Mouse (Mus musculus) cerebellum, postnatal 14 days (tissue): ENCODE measurements around the gene Unc80.

Experiments
- DNase-seq, 2 experiments: peaks; one replicate each; pipeline ENCODE4 v3.0.0; 2021; ENCODE audit warnings: mixed read lengths in 2 of 2

The Unc80 gene

DNA sequence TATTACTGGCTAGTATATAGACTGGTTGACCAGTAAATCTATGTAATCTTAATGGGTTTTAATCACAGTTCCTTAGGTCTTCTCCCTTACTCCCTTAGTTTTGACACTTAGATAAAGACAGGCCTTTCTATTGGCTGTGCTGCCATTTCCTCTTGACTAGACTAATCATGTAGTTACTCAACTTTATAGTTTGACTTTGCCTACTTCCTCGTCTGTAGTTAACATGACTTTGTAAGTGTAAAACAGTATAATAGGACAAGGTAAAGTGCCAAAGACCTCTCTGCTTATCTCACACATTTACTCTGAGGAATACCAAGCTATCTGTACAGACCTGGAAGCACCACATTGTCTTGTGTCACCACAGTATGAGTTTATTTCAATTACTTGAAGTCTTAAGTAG is 262.4 kb downstream of the Unc80 start:
- no peak for DNase-seq
